Mouse (Mus musculus) lung, adult 2 months (tissue): ENCODE results near the gene Nmrk1.

ENCODE experiments used
- CTCF ChIP-seq: fragments of 200-500 bp; IDR thresholded peaks from 2 replicates; pipeline ENCODE4 v1.5.1; 2011; ENCODE audit warnings: mild to moderate bottlenecking, low read length, control low read depth; ENCODE audit not compliant: insufficient read depth
- POLR2A ChIP-seq: fragments of 200-500 bp; IDR thresholded peaks from 2 replicates; pipeline ENCODE4 v1.6.1; 2011; ENCODE audit warnings: low read depth, mild to moderate bottlenecking, control low read depth, low read length, borderline replicate concordance; ENCODE audit errors: extremely low read depth

- TF ChIP-seq CTCF = no peak
- no peak for TF ChIP-seq POLR2A
Observed at GRCm38 (mm10) chr19:18619060-18619459, 12.7 kb upstream of the Nmrk1 start.
